Mouse (Mus musculus) frontal cortex, postnatal 36 days (tissue): ENCODE results near the gene Smarce1.
"Not testable (repeated sequence)": the region's sequence is repeated elsewhere in the genome, so short reads cannot be mapped to it uniquely, and the experiment has no call there.

Source experiments
- DNase-seq, 2 experiments: peaks; one replicate each; pipeline ENCODE4 v3.0.0; 2022; ENCODE audit warnings: low spot score in 2 of 2

The Smarce1 gene

DNA sequence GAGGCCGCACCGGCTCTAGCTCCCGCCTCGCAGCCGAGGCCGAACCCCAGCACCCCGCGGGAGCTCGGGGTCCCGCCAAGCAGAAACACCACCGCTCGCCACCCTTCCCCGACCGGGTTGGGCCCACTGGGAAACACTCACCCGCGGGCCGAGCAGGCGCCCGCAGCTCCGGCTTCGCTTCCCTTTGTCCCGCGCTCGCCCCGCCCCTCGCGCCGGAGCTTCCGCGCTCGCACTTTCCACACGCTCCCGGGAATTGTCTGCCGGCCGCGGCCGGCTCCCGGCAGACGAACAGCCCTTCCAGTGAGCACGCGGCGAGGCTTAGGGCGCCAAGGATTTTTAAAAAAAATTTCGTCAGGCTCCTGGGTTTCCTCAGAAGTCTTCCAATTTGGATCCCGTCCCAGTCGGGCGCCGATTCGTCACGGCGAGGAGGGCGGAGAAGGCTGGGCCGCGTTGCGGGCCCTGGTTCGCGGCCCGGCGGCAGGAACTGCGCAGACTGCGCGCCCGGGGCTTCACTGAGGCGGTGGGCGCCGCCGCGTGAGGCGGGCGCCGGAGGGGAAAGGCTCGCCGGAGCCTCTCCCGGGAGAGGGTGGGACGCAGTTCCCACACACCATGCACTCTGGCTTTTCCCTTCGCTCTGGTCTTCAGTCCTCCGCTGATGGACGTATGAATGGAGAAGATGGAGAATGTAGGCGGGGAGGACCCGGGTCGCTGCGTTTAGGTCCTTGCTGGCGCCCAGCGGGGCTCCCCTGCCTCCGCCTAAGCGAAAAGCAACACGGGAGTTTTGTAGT lies at the start of gene Smarce1:
Smarce1 (minus strand) TSS at position 757 of the 788 bp plus-strand sequence.
- peak; percentile 72 to 75 for DNase-seq

DNA sequence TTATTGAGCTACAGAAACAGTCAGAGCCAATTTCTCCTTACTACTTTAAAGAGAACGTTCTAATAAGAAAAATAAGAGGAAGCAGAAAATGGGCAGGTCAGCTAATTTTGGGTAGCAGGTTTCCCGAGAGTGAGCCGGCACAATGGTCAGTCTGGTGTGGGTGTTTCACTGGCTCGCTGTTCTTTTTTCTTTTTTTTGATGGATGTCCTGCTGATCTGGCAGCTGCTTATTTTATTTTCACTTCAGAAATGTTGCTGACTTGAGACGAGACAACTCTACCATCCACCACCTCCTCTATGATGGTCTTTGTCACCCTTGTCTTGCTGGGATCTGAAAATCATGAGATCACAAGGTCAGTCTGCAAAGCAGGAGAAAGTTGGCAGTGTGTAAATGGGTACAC lies 49.2 kb upstream of the Smarce1 start:
- no peak for DNase-seq

GRCm38 (mm10) chr11:99276786-99277185 lies 46.0 kb upstream of the Smarce1 start:
- no peak for DNase-seq

GRCm38 (mm10) chr11:99275624-99276023 lies 44.8 kb upstream of the Smarce1 start:
- DNase-seq, result no peak

DNA sequence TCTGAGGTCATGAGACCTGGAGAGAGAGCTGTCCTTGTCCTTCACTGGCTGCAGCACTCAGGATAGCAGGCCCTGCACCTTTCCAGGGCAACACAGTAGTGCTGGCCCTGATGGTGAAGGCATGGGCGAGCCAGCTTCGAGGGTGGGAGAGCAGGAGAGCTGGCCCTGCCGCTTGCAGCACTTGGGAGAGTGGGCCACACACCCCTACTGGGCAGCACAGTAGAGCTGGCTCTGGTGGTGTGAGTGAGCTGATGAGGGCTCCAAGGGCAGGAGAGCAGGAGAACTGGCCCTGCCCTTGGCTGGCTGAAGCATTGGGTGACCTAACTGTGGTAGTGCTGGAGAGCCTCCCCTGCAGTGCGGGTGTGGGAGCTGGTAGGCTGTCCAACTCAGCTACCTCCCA lies 41.9 kb upstream of the Smarce1 start:
- no peak for DNase-seq

DNA sequence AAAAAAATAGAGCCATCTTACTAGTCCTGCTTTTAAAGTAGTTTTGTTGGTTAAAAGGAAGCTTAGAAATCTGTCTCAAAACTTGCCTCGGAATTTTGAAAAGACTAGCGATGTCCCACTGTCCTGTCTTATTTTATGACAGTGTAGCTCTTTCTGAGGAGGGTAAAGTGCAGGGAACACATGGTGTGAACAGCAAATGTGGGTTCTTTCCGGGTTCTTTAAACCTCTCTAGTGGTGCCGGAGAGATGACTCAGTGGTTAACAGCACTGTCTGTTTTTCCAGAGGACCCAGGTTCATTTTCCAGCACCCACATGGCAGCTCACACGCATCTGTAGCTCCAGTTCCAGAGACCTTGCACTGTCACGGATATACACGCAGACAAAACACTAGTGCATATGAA lies 38.4 kb upstream of the Smarce1 start:
- DNase-seq, result no peak

DNA sequence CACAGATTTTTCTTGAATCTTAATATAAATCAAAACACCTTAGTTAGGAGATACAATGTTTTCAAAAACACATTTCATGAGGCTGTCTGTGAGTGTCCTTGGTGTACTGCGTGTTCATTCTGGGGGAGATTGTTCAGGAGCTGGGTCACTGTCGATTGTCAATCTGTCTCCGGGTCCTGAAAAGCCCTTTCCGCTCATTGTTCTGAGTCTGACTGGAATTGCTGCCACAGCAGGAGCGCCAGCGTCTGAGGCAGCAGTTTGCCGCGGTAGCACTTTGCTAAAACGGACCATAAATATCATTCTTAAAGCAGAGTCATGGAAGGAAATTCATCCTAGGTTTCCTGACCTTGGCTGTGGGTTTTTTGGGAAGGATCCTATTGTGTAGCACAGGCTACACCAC lies 35.0 kb upstream of the Smarce1 start:
- peak in 1 of 2 experiments; percentile 29 for DNase-seq

GRCm38 (mm10) chr11:99265220-99265619 lies 34.4 kb upstream of the Smarce1 start:
- DNase-seq, result peak; percentile 60 to 85

DNA sequence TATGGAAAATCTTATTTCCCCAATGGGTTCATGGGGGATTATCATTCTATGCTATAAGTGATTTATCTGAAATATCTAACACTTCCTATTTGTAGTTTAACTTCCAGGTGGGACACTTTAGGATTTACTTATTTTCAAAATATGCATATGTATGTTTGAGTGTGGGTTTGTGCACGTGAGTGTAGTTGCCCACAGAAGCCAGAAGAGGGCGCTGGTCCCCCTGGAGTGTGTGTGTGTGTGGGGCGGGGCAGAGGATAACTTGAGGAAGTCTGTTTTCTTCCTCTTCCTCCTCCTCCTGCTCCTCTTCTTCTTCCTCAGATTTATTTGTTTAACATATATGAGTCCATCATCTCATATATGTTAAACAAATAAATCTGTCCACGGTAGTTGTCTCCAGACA lies 25.4 kb upstream of the Smarce1 start:
- no peak for DNase-seq

- DNase-seq, result no peak
Measured at GRCm38 (mm10) chr11:99255316-99255715, 24.5 kb upstream of the Smarce1 start.

GRCm38 (mm10) chr11:99253893-99254292 lies 23.1 kb upstream of the Smarce1 start:
- no peak for DNase-seq

DNA sequence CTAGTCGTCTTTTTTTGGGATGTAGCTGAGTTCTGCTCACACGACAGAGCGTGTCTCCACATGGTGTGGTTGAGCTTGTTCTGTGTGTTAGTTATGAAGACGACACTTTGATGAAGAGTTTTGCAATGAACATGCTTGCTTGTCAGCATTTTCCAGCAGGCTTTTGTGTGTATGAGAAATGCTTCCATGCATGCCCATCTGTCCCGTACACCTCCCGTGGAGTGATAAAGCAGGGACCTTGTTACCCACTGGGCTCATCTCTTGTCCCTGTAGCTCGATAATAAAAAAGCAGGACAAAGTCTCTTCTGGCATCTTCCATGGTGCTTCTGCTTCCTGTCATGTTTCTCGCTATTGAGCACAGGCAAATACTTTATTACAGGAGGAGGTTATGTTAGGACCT lies 21.9 kb upstream of the Smarce1 start:
- no peak for DNase-seq

DNA sequence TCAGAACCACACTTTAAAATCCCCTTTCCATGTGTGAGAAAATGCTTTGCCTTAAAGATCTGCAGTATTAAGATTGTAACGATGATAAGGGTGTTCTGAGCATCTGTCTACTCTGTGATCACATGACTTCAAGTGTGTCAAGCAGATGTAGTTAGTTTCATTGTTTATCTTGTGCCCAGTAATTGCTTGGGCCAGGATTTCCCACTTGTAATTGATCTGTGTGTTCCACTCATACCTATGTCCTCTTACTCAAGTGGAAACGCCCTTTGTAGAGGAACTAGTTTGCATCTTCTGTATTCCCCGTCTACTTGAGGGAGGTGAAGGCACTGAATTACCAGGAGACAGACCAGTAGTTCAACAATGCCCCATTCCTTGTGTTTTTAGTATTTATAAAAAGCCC lies 19.8 kb upstream of the Smarce1 start:
- no peak for DNase-seq

DNA sequence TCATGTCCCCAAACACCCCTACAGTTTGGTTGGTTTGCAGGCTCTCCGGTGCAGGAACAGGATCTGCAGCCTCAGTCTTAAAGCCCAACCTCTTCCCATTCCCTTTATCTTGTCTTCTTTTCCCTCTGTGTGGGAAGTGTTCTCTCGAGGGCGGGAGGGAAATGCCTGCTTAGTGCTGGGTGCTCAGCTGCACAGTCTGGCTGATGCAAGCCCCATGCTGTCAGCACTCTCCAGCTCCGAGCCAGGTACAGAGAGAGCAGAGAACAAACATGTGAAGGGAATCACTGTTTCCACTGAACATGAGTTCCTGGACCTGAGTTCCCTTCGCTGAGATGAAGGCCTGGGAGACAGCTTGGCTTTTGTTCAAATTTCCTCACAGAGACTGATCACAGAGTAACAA lies 19.4 kb upstream of the Smarce1 start:
- DNase-seq, result peak; percentile 58 to 65

GRCm38 (mm10) chr11:99249115-99249514 lies 18.3 kb upstream of the Smarce1 start:
- no peak for DNase-seq

DNA sequence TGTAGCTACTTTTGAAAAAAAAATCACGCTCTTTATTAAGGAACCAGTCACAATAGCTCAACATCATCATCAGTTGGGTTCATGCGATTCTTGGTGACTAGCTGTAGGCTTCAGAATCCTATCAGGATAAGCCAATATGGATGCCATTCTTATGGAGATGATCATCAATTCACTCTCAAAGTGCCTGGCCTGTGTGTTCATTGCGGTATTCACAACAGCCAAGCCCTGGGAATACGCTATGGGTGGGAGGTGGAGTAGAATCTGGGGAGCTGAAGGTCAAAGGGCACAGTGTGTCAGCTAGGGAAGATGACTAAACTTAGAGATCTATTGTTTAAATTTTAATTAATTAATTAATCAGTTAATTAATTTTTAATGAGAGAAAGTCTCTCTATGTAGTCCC lies 17.1 kb upstream of the Smarce1 start:
- no peak for DNase-seq

- not testable (repeated sequence) for DNase-seq
Measured at GRCm38 (mm10) chr11:99244519-99244918, 13.7 kb upstream of the Smarce1 start.

- DNase-seq, result peak; percentile 67 to 68
Measured at GRCm38 (mm10) chr11:99243820-99244374, 13.1 kb upstream of the Smarce1 start, which contains the start of gene Krt222. Gene Krt222 (minus strand): TSS chr11:99244085.

DNA sequence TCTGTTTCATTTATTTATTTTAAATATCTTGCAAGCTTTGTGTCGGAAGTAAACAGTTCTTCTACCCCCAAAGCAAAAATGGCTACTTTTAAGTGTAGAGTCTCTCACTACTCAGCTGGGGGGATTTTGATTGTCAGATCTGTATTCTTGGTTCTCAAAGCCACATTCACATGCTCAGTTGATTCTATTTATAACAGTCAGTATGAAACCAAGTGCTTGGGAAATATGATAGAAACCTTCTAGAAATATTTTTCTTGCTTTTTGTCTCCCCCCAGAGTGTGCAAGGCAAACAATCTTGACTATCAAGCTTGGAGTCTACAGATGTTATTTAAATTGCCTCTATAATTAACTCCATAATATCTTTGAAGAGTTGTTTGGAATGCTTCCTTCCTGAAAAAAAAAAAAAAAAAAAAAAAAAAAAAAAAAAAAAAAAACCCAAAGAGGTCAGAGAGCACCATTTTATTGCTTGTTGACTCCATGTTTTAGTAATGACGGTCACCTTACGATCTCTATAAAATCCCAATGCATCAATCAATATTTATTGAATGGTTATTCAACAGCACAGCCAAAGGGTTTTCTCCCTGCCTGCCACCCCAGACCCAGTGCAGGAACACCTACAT lies 12.5 kb upstream of the Smarce1 start:
- DNase-seq, result no peak

- no peak for DNase-seq
Measured at GRCm38 (mm10) chr11:99242056-99242455, 11.2 kb upstream of the Smarce1 start.

DNA sequence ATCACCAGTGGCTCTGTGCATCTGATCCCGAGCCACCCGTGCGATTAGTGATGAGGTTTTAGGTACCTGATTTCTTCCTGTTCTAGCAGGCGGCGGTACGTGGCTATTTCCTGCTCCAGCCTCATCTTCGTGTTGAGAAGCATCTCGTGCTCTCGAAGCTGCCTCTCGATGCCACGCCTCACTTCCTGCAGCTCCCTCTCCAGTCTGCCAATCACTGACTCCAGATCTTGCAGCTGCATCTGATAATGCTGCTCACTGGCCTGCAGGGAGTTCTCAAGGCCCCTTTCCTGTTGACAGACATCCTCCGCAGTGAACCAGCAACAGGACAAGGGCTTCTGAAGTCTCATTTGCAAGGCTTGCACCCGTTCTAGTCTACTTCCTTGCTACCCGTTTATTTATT lies 7.7 kb upstream of the Smarce1 start:
- DNase-seq, result no peak

DNA sequence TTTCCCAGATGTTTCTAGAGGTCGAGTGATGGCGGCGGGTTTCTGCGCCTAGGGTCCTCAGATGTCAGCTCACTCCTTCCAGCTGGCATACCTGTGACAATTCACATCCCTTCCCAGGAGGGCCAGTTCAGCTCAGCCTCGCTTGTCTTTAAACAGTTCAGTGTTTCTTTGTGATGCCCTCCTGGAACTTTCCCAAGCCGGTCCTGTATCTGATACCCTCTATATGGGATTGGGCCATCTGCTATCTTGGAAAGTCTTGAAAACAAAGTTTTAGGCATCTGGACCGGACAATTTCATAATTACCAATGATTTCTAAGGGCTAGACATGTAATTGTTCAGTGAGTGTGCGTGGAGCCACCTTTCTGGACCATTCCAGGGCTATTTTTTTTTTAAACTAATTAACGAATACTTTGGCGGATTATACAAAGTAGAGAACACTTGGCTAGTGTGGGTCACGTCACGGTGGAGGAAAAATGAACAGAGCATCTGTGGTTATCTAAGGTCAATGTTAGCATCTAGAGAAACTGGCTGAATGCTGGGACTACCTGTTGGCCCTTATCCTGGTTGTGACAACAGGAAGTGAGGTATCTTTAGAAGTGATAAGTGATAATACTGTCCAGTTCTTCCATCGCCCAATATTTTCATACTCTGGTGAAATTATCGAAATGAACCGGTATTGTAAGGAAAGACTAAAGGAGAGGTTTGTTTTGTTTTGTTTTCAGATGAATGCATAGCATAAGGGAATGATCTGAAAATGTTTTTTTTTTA lies 416 bp upstream of the Smarce1 start:
- no peak for DNase-seq
